Mouse (Mus musculus): ENCODE data around the gene Gprc5a.

DNA sequence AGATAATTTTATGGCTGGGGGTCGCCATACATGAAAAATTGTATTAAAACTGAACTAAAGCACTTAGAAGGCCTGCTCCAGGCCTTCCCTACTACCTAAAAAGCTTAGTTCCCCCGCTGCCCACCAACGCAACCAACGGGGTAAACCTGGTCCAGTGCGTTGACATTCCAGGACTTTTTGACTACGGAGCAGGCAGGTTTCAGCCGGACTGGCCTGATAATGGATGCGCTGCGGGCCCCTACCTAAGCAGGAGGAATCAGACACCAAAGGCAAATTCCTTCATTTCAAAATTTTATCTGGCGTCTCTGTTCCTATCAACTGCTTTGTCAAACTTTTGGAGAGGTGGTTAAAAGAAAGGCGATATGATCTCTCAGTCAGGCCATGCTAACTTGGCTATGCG is 830 bp upstream of the Gprc5a start:
- no peak for TF ChIP-seq CTCF (conservative IDR thresholded peaks at IDR 0.05; ENCODE audit: low read length)
- TF ChIP-seq NANOG (IDR thresholded peaks at IDR 0.05; ENCODE audit: borderline replicate concordance, low read length), result no peak
